Mouse (Mus musculus) forebrain, embryonic 10.5 days (tissue): ENCODE results near the gene Zic1. TPM values are rescaled to one million over a fixed set of nuclear protein-coding genes. Genes with fewer than 3 reads are reported as not detected.

Experiments
- DNase-seq: peaks from one replicate; pipeline ENCODE4 v3.0.0-alpha.2; 2017; ENCODE audit warnings: low spot score; ENCODE audit errors: extremely low spot score
- H3K27ac ChIP-seq: fragments of 300-500 bp; sonication (generic); 2 replicates; pipeline ENCODE4 v1.5.1; 2016; ENCODE audit warnings: mild to moderate bottlenecking
- H3K27me3 ChIP-seq: fragments of 300-500 bp; sonication (generic); 2 replicates; pipeline ENCODE4 v1.6.1; 2016; ENCODE audit warnings: mild to moderate bottlenecking; ENCODE audit not compliant: poor library complexity, severe bottlenecking
- H3K36me3 ChIP-seq: fragments of 300-500 bp; sonication (generic); replicated peaks from 2 replicates; pipeline ENCODE4 v1.6.1; 2016; ENCODE audit warnings: mild to moderate bottlenecking, moderate library complexity
- H3K4me1 ChIP-seq: fragments of 300-500 bp; sonication (generic); 2 replicates; pipeline ENCODE4 v1.6.1; 2016
- H3K4me3 ChIP-seq: fragments of 300-500 bp; sonication (generic); 2 replicates; pipeline ENCODE4 v1.5.1; 2016; ENCODE audit warnings: mild to moderate bottlenecking, moderate library complexity
- H3K9me3 ChIP-seq: fragments of 300-500 bp; sonication (generic); 2 replicates; pipeline ENCODE4 v1.6.1; 2016; ENCODE audit warnings: mild to moderate bottlenecking, moderate library complexity
- WGBS: fragments of 180-500 bp; shearing (Covaris S2); methylation state at CpG from one replicate; pipeline ENCODE4 v1.1.7; 2016; 5-methylcytosine and 5-hydroxymethylcytosine counted together
- polyA plus RNA-seq: library from polyadenylated mRNA; unstranded; fragments of >200 nt; fragmentation: Nextera tagmentation; extraction: Ambion mirVana; gene quantifications from 2 replicates; pipeline ENCODE4 v1.2.1, GENCODE M21; 2016

Gene Zic1
- polyA plus RNA-seq, 1 experiment from 2014 or later = 8.9 TPM

DNA sequence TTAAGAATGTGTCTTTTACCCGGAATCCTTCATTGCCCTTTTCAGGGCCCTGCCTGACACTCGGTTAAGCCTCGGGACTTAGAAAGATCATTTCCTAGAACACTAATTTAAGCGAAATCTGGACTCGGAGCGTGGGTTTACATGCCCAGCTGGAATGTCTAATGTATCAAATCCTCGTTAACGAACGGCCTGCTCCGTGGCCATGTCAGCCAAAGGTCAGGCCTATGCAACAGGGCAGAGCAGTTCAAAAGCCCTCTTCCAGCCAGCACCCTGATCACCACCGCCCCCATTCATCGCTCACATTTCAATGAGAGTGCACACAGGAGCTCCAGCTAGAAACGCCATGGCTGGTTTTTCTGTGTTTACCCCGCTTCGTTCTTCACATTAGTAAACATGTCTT lies 12.8 kb downstream of the Zic1 start:
- no peaks in the 10 kb centered on the region for H3K36me3 ChIP-seq
- peak overlapping the region; percentile 91 for H3K27ac ChIP-seq
- peak; percentile 67 for DNase-seq
- H3K9me3 ChIP-seq = no peaks in the 10 kb centered on the region
- under 1% methylated on average over 15 of the region's 15 CpGs for WGBS
- H3K27me3 ChIP-seq = peaks cover 99% of the 10 kb centered on the region
- H3K4me1 ChIP-seq = peaks cover 67% of the 10 kb centered on the region
- H3K4me3 ChIP-seq = peak overlapping the region; percentile 85

- peak; percentile 53 for DNase-seq
- peaks cover 97% of the 10 kb centered on the region for H3K27me3 ChIP-seq
- peaks cover 62% of the 10 kb centered on the region for H3K4me1 ChIP-seq
- no peaks in the 10 kb centered on the region for H3K36me3 ChIP-seq
- H3K4me3 ChIP-seq = peak overlapping the region; percentile 85
- H3K9me3 ChIP-seq = no peaks in the 10 kb centered on the region
- WGBS = 1% methylated on average over 13 of the region's 13 CpGs
- H3K27ac ChIP-seq = peak overlapping the region; percentile 91
Observed at GRCm38 (mm10) chr9:91351961-91352411, 13.6 kb downstream of the Zic1 start.

- Histone ChIP-seq H3K36me3 (no peaks in the 10 kb centered on the region), H3K4me3 (peak overlapping the region; percentile 85), H3K4me1 (peaks cover 59% of the 10 kb centered on the region), H3K9me3 (no peaks in the 10 kb centered on the region), H3K27ac (peak overlapping the region; percentile 91), H3K27me3 (peaks cover 95% of the 10 kb centered on the region)
- 3% methylated on average over 5 of the region's 5 CpGs for WGBS
- DNase-seq = no peak
Observed at GRCm38 (mm10) chr9:91351361-91351760, 14.2 kb downstream of the Zic1 start.

DNA sequence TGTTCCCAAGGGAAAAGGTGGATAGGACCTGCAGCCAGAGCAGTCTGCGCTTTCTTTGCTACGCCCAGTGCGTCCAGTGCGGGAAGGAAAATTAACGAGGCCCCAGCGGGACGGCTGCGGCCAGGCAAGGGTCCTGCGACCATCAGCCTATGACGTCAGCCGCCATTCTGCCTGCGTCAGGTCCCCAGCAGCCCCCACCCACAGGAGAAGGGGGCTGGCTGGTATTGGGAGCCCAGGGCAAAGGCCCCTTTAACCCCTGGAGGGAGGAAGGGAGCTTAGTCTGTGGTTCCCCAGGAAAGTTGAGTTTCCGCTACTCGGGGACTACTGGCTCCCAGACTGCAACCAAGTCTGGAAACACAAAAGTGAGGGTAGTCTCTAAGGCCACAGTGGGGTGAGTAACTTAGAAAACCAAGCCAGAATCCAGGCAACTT lies 14.7 kb downstream of the Zic1 start:
- WGBS = 0% methylated on average over 14 of the region's 14 CpGs
- H3K27ac ChIP-seq = peak overlapping the region; percentile 91
- H3K27me3 ChIP-seq = peaks cover 95% of the 10 kb centered on the region
- H3K4me1 ChIP-seq = peaks cover 54% of the 10 kb centered on the region
- H3K36me3 ChIP-seq = no peaks in the 10 kb centered on the region
- no peaks in the 10 kb centered on the region for H3K9me3 ChIP-seq
- H3K4me3 ChIP-seq = peak overlapping the region; percentile 85
- peak; percentile 77 for DNase-seq

DNA sequence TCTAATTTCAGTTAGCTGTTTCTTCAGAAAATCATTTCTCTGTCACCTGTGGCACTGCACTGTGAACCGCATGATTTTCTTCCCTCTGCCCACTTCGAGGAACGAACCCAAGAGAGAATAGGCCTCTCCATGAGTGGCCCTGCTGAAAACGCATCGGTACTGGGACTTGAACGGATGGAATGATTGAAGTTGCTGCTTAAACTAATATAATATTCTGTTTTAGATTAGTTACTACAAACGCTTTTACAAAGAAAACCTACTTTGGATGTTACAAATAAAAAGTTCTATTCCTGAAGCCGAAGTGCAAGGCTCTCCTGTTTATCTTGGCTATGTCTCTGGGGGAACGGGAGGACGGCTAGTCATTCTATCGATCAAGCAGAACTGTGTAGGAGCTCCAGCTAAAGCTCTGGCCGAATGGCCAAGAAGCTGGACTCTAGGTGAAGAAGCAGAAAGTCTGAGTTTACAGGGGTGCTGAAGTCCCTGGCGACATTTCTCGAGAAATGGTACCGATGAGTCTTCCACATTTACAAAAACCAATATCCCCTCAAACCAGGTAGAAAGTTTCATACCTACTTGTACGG lies 15.3 kb downstream of the Zic1 start:
- H3K27me3 ChIP-seq = peaks cover 90% of the 10 kb centered on the region
- DNase-seq = peak; percentile 37
- no peaks in the 10 kb centered on the region for H3K9me3 ChIP-seq
- under 1% methylated on average over 16 of the region's 16 CpGs for WGBS
- no peaks in the 10 kb centered on the region for H3K36me3 ChIP-seq
- peaks cover 49% of the 10 kb centered on the region for H3K4me1 ChIP-seq
- H3K4me3 ChIP-seq = peak overlapping the region; percentile 85
- peak overlapping the region; percentile 91 for H3K27ac ChIP-seq

GRCm38 (mm10) chr9:91348746-91349145 lies 16.9 kb downstream of the Zic1 start:
- H3K9me3 ChIP-seq = no peaks in the 10 kb centered on the region
- no peak for DNase-seq
- H3K4me1 ChIP-seq = peaks cover 33% of the 10 kb centered on the region
- H3K4me3 ChIP-seq = peak overlapping the region; percentile 85
- peak overlapping the region; percentile 91; the same call in 1 of the 2 replicates for H3K27ac ChIP-seq
- WGBS = 38% methylated on average over 1 of the region's 1 CpGs
- H3K36me3 ChIP-seq = peaks cover 5% of the 10 kb centered on the region
- H3K27me3 ChIP-seq = peaks cover 74% of the 10 kb centered on the region

GRCm38 (mm10) chr9:91347591-91347990 lies 18.0 kb downstream of the Zic1 start:
- 73% methylated on average over 2 of the region's 2 CpGs for WGBS
- H3K36me3 ChIP-seq = peaks cover 6% of the 10 kb centered on the region
- H3K4me1 ChIP-seq = peaks cover 21% of the 10 kb centered on the region
- DNase-seq = no peak
- H3K9me3 ChIP-seq = no peaks in the 10 kb centered on the region
- H3K4me3 ChIP-seq = no peak overlapping the region
- H3K27me3 ChIP-seq = peaks cover 63% of the 10 kb centered on the region
- no peak overlapping the region for H3K27ac ChIP-seq

Other genes starting within 250 kb of the Zic1 start
- 24.8 and 41.8 TPM in 2 replicates for gene Zic4, start 3.4 kb downstream of the Zic1 start, polyA plus RNA-seq